Mouse (Mus musculus) cerebellum, postnatal 4 days (tissue): ENCODE results near the gene Erc1.

Experiments
- DNase-seq, 2 experiments: peaks; one replicate each; pipeline ENCODE4 v3.0.0; 2022; ENCODE audit warnings: low spot score in 2 of 2, mixed read lengths in 1 of 2

The Erc1 gene

DNA sequence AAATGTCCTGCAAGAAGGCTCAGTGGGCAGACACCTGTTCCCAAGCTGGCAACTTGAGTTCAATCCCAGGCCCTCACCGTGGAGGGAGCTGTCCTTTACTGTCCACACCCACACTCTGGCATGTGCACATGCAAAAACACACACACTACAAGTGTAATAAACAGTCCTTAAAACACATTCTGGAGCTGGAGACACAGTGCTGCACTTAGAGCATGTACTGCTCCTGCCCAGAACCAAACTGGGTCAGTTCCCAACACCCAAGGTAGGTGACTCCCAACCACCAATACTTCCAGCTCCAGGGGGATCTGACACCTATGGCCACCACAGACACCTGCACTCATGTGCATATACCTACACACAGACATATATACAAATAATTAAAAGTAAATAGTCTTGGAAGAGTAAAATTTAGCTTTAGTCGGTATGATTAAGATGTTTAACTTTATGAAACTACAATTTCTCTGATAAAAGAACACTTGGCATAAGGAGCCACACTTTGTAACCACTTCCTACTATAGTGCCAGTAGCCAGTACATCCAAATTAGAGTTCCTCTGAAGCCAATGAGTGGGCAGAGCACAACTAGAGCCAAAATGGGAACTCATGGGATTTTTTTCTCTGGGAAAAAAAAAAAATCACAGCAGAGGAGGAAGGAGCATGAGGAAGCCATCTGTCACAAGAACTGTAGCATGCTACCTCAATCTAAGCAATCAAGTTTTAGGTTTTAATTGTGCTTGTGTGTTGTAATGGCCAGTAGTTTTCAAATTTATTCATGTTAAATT, 39.1 kb downstream of the Erc1 start:
- no peak for DNase-seq

GRCm38 (mm10) chr6:119803239-119803638, 44.7 kb downstream of the Erc1 start:
- DNase-seq = no peak

GRCm38 (mm10) chr6:119796911-119797486, 51.0 kb downstream of the Erc1 start:
- no peak for DNase-seq

- no peak for DNase-seq
Measured at GRCm38 (mm10) chr6:119796291-119796690, 51.7 kb downstream of the Erc1 start.

- DNase-seq = peak in 1 of 2 experiments; percentile 47
Measured at GRCm38 (mm10) chr6:119792562-119792961, 55.4 kb downstream of the Erc1 start.

DNA sequence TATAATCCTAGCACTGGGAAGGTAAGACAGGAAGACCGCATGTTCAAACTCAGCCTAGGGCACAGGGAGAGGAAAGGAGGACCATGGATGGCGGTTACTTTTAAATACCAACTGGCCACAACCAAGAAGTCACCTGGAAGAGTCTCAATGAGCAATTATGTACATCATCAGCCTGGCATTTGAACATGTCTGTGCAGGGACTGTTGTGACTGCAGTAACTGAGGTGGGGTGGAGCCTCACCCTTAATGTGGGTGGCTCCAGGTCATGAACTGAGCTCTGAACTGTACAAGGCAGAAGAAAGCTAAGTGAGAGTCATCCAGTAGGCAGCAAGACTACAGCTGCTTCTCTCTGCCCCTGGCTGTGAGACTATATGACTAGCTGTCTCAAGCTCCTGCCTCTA, 65.6 kb downstream of the Erc1 start:
- DNase-seq = no peak

DNA sequence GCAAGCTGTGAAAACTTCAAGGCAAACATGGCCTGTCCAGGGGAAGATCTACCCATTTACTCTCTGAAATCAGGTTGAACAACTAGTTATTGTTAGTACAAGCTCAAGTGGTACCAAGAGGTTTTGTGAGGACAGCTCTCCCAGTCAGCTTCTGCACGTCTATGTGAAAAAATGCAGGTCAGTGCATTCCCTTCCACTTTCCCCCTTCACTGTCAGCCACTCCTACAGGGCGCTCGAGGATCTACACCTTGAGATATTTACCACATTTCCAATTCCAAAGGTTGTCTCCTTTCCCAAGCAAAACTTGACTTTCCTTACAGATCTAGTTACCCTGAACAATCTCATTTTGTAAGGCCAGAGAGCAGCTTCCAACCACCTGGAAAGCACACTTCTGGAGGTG, 66.9 kb downstream of the Erc1 start:
- no peak for DNase-seq

DNA sequence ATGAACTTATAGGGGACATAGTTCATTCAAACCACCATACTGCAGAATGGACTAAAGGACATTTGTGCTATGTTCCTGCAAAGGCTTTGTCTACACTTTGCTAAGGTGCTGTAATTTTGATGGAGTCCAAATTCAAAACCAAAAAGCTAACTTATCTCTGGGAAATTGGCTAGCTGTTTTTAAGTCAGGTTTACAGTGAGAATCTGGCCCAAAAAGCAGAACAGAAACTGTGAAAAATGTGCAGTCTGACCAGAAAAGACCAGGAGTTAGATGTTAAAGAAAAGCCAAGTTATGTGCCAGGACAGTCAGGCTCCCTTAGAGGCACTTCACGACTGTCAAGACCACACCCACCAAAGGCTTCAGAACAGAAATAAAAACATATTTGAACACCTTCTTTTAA, 79.2 kb downstream of the Erc1 start:
- no peak for DNase-seq

GRCm38 (mm10) chr6:119764355-119764754, 83.6 kb downstream of the Erc1 start:
- no peak for DNase-seq

DNA sequence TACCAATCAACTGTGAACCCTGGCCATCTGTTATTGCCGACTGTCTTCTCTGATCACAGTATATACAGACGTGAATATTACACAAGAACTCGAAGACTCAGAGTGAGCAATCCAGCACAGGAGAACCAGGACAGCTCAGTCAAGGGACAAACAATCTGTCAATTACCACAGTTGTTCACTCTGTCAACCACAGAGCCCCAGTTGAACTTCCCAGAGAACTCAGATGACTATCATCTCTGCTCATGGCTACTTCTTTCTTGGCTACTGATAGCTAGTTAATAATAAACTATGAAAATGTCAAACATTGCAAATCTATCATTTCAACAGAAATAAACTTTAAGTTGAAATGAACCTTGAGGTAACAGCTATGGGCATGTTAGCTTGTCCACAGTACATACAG, 88.1 kb downstream of the Erc1 start:
- no peak for DNase-seq

GRCm38 (mm10) chr6:119758490-119758889, 89.5 kb downstream of the Erc1 start:
- DNase-seq = no peak

GRCm38 (mm10) chr6:119757796-119758195, 90.2 kb downstream of the Erc1 start:
- no peak for DNase-seq

- no peak for DNase-seq
Measured at GRCm38 (mm10) chr6:119755866-119756265, 92.1 kb downstream of the Erc1 start.

DNA sequence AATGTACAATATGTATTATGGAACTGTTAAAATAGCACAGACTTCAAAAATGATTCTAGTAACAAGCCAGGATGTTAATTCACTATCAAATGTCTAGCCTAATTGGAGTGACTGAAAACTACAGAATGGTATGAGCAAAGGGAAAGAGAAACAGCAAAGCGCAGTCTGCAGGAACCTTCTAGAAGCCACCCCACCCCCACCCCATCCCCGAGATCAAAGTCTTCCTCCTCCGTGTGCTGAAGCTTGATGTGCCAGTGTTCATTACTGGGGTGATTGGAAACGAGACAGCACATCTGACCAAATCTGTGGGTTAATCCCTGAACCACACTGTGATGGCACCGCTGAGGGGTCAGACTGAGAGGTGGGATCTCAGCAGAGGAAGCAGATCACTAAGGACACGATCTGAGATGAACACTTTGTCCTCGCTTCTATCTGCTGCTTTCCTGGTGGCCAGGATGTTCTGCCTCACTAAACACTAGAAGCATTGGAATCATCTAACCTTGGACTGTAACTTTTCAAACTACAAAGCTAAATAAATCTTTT, 98.8 kb downstream of the Erc1 start:
- DNase-seq = no peak

GRCm38 (mm10) chr6:119741861-119742260, 106.1 kb downstream of the Erc1 start:
- no peak for DNase-seq

DNA sequence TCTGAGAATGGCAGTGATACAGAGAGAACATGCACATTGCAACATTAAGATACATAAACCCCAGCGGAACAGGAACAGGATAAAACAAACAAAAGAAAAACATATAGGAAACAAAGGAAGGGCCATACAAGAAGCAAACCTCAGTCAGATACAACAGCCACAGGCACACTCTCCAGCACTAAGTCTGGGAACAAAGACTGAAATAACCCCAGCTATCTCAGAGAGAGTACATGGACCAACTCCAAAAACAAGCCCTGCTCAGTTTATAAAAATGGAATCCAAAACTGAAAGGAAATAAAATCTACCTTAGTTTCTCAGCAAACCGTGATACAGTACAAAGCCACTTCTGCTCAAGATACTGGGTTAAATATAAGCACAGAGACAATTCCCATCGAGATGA, 107.4 kb downstream of the Erc1 start:
- no peak for DNase-seq

DNA sequence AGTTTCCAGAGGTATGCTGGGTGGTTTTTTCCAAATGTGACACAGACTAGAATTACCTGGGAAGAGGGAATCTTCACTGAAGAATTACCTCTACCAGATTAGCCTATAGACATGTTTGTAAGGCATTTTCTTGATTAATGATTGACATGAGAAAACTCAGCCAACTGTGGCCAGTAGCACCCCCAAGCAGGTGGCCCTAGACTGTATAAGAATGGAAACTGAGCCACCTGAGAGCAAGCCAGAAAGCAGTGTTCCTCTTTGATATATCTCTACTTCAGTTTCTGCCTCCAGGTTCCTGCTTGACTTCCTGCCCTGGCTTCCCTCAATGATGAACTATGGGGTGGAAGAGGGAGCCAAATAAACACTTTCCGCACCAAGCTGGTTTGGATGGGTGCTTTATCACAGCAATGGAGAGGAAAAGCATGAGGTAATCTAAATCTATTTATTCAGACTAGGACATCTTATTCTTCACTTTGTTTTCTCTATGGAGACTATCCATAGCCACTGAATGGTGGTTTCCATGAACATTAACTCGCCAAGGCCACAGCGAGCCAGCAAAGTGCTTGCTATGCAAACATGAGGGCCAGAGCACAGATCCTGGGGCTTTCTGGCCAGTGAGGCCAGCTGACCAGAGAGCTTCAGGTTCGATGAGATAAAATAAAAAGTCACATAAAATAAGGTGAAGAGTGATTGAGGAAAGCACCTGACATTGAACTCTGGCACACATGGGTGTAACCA, 109.2 kb downstream of the Erc1 start:
- DNase-seq = no peak

- no peak for DNase-seq
Measured at GRCm38 (mm10) chr6:119737716-119738115, 110.3 kb downstream of the Erc1 start.

GRCm38 (mm10) chr6:119735937-119736336, 112.0 kb downstream of the Erc1 start:
- no peak for DNase-seq

DNA sequence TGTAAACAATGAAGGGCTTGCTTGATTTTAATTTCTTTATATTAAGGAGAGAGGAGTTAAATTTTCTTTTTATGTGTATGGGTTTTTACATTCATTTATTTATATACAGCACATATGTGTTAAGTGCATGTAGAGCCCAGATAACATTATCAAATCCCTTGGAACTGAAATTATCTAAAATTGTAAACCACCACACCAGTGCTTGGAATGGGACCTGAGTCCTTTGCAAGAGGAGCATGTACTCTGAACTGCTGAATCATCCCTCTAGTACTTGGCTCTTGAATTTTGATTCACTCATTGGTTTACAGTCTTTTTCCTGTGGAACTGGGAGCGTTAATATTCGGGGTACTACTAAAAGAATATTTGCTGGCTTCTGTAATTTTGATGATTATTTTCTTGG, 116.8 kb downstream of the Erc1 start:
- DNase-seq = no peak

GRCm38 (mm10) chr6:119715234-119715633, 132.7 kb downstream of the Erc1 start:
- DNase-seq = no peak

- DNase-seq = no peak
Measured at GRCm38 (mm10) chr6:119713961-119714360, 134.0 kb downstream of the Erc1 start.

- no peak for DNase-seq
Measured at GRCm38 (mm10) chr6:119712486-119712885, 135.5 kb downstream of the Erc1 start.
